Comparison of ENCODE assay signal across 8 mouse cellular contexts in the genomic region with DNA sequence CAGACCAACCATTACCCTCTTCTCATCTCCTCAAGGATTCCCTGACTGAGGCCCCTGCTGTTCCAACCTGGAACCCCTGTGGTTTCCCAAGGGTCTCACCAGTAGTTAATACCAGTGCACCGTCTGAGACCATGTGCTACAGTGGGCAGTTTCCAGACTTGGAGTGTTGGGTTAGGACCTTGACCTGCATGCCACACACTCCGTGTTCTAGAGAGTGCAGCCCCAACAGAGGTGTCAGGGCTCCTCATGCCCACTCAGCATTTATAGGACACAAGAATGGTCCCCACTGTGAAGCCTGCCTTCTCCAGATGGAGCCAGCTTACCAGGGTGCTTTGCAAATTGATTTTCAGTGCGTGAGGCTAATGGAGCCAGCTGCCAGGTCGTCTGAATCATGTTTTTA. TPM values are rescaled to one million over a fixed set of nuclear protein-coding genes. Genes with fewer than 3 reads are reported as not detected.
DNase-seq lines count a peak whose midpoint lies in the region; ATAC-seq and TF ChIP-seq lines count a peak whose summit lies in the region.
"Had no signal": no experiment of that assay in that cellular context is flagged by ENCODE, and none has a peak within 500 bp of the region (broad histone marks: within the 10 kb centered on the region; RNA-seq: fewer than 3 reads in every experiment).

No protein-coding gene starts in this region.

- no peaks in the 10 kb centered on the region for H3K9me3 ChIP-seq in heart, embryonic 15.5 days (replicated peaks)
- no peaks in the 10 kb centered on the region for H3K9me3 ChIP-seq in liver, embryonic 13.5 days (replicated peaks)

- H3K27ac ChIP-seq in heart, embryonic 15.5 days = 0 out of 2 replicates have a peak overlapping the region, but pooled peaks have one; percentile 17
- H3K27ac ChIP-seq in cortical plate, adult 2 months (ENCODE audit: insufficient read depth, low read length) = 0 out of 2 replicates have a peak overlapping the region, but pooled peaks have one; percentile 32
- peak overlapping the region; percentile 24; the same call in 1 of the 2 replicates for H3K27ac ChIP-seq in liver, embryonic 13.5 days

- H3K27me3 ChIP-seq in heart, embryonic 15.5 days = no peaks in the 10 kb centered on the region
- H3K27me3 ChIP-seq in liver, embryonic 13.5 days = no peaks in the 10 kb centered on the region

- H3K4me3 ChIP-seq in heart, embryonic 15.5 days = no peak overlapping the region
- no peak overlapping the region for H3K4me3 ChIP-seq in cortical plate, adult 2 months (ENCODE audit: insufficient read depth, low read length)
- no peak overlapping the region for H3K4me3 ChIP-seq in liver, embryonic 13.5 days (replicated peaks)

- no peak overlapping the region for H3K4me2 ChIP-seq in heart, embryonic 15.5 days
- no peak overlapping the region for H3K4me2 ChIP-seq in liver, embryonic 13.5 days

- no peak for ATAC-seq in heart, embryonic 15.5 days (replicated peaks; ENCODE audit: insufficient number of reproducible peaks, insufficient read depth, low FRiP score, low read depth)
- ATAC-seq in liver, embryonic 13.5 days (ENCODE audit: low read depth) = no peak

- no peak overlapping the region for H3K9ac ChIP-seq in heart, embryonic 15.5 days
- no peak overlapping the region for H3K9ac ChIP-seq in liver, embryonic 13.5 days

- peaks cover 39% of the 10 kb centered on the region for H3K4me1 ChIP-seq in heart, embryonic 15.5 days (replicated peaks)
- H3K4me1 ChIP-seq in cortical plate, adult 2 months (ENCODE audit: control insufficient read depth, insufficient read depth, low read length) = no peaks in the 10 kb centered on the region
- H3K4me1 ChIP-seq in liver, embryonic 13.5 days (replicated peaks) = peaks cover 29% of the 10 kb centered on the region

- no peak for TF ChIP-seq POLR2A in cortical plate, adult 2 months (IDR thresholded peaks at IDR 0.05; ENCODE audit: extremely low read depth, insufficient read depth, low read length)

- WGBS in heart, embryonic 15.5 days = 68% methylated on average over 4 of the region's 4 CpGs
- 70% methylated on average over 4 of the region's 4 CpGs for WGBS in liver, embryonic 13.5 days (ENCODE audit: insufficient replicate concordance)

- no peak for TF ChIP-seq CTCF in cortical plate, adult 2 months (IDR thresholded peaks at IDR 0.05; ENCODE audit: extremely low read depth, insufficient read depth, low read length)

- peaks cover 52% of the 10 kb centered on the region for H3K36me3 ChIP-seq in heart, embryonic 15.5 days
- H3K36me3 ChIP-seq in liver, embryonic 13.5 days = peaks cover 79% of the 10 kb centered on the region

- DNase-seq in heart, adult 11 months = no peak
- peak; percentile 26 to 50 for DNase-seq in CD8-positive naive resting alpha-beta T cell, adult 2 months (ENCODE audit: low read depth in 2 of 2, low spot score in 2 of 2)
- no peak for DNase-seq in liver, embryonic 13.5 days
- DNase-seq in frontal cortex, postnatal 10 days (ENCODE audit: low spot score in 2 of 2) = no peak
- DNase-seq in lung, postnatal 25 days (ENCODE audit: low spot score) = no peak
- DNase-seq: thymus, adult 18-20 months had no signal

RNA-seq across cellular contexts. Expression of a gene that starts 28.7 kb away (rescaled TPM):
- polyA plus RNA-seq in heart, embryonic 15.5 days (2015; fragmentation: Nextera tagmentation; extraction: Ambion mirVana) = 49.9 and 56.0 TPM in 2 replicates
- polyA plus RNA-seq in cortical plate, adult 2 months (2012; rRNA removed) = 48.4 and 48.7 TPM in 2 replicates
- 16.1 and 18.0 TPM in 2 replicates for polyA plus RNA-seq in liver, embryonic 13.5 days (2015; fragmentation: Nextera tagmentation; extraction: Ambion mirVana)

RNA-seq across cellular contexts. Expression of a gene that starts 29.9 kb away (rescaled TPM):
- polyA plus RNA-seq in heart, embryonic 15.5 days (2015; fragmentation: Nextera tagmentation; extraction: Ambion mirVana) = 6.6 and 9.7 TPM in 2 replicates
- 42.1 and 46.6 TPM in 2 replicates for polyA plus RNA-seq in cortical plate, adult 2 months (2012; rRNA removed)
- polyA plus RNA-seq in liver, embryonic 13.5 days (2015; fragmentation: Nextera tagmentation; extraction: Ambion mirVana) = 11.3 and 12.9 TPM in 2 replicates

Comparison
In these comparisons a context has a peak if more than half of its experiments do, and no peak if none do; other contexts are left out.
1. DNase-seq: peak in CD8-positive naive resting alpha-beta T cell, adult 2 months (2 of 2); none in heart, adult 11 months (single experiment), liver, embryonic 13.5 days (single experiment), frontal cortex, postnatal 10 days (0 of 2) and lung, postnatal 25 days (single experiment).
2. Peak in every context shown above with its lines, with median percentiles within 50 percentile points of each other: H3K27ac ChIP-seq.